Mouse (Mus musculus): Measurements from ENCODE around the gene Ago4.

DNA sequence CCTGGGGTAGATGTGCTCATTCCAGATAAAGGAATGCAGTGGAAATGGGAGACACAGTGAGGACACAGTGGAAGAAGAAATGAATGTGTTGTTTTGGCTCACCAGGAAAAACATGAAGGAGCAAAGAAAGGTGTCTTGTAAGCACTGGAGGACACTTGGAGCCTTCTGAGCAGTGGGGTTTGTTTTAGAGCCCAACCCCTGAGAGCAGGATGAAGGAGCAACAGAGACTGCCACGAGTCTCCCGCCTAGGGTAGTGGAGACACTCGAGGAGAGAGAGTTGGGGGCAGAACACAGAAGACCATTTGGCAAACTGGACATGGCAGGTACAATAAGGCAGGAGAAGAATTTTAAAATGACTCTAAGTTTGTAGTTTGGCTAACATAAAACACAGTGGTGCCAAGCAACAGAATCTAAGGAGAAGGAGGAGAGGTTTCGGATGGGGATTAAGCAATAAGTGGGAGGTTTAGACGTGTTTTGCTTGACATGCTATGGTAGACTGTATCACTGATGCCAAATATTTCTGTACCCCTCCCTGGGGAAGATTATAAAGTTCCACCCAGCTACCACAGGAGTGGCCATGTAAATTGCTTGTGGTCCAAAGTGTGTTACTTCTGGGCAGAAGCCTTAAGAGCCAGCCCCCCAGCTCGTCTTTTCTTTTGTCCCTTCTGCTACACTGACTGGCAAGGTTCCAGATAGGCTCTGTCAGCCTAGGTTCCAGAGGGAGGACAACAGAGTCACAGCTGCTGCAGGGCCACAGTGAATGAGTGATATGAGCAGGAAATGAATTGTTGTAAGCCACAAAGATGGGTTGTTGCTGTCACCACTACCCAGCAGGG is 30.9 kb downstream of the Ago4 start:
- TF ChIP-seq CTCF (conservative IDR thresholded peaks at IDR 0.05; ENCODE audit: insufficient read depth, insufficient read length, low read depth, low read length): no peak
- TF ChIP-seq POLR2A (IDR thresholded peaks at IDR 0.05; ENCODE audit: low read depth, low read length): no peak
